Mouse (Mus musculus) A20 (cell line): Measurements from ENCODE around the gene Krtap28-13.

Experiments used
- DNase-seq: peaks from one replicate; pipeline ENCODE4 v3.0.0-alpha.2; 2011; ENCODE audit warnings: low read depth, low spot score

The Krtap28-13 gene

DNA sequence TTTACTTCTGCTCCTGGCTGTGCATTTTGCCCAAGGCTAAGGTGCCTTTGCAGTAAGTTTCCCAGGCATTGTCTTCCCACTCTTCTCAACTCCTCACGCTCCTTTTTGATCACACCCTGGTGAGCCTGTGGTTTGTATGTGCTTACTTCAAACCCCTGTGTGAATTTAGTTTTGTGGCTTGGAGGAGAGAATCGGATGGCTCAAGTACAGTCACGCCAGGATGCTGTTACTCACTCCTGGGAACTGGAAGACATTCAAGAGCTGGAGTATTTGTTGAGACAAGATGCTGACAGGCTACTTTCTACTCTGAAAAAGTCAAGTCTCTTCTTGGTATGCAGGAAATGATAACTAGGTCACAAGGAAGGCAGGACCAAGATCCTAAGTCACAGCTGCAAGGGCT is 30.5 kb downstream of the Krtap28-13 start:
- no peak for DNase-seq

GRCm38 (mm10) chr1:83096935-83097334 is 36.2 kb downstream of the Krtap28-13 start:
- no peak for DNase-seq

DNA sequence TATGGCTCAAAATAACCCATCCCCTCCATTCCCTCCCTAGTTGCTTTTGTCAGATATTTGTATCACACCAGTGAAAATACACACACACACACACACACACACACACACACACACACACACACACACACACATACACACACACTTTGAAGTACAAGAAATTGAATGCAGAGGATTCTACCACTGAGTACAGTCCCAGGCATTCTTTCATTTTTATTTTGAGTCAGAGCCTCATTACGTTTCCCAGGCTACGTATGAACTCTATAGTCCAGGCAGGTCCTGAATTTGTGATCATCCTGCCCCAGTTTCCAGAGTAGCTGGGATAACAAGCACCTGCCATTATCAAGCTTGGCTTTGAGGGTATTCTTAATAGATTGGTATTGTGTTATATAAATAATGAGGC is 38.4 kb downstream of the Krtap28-13 start:
- DNase-seq: no peak

GRCm38 (mm10) chr1:83099580-83100137 is 38.9 kb downstream of the Krtap28-13 start:
- DNase-seq: no peak

GRCm38 (mm10) chr1:83101891-83102290 is 41.2 kb downstream of the Krtap28-13 start:
- DNase-seq: no peak

- no peak for DNase-seq
These were observed 44.7 kb downstream of the Krtap28-13 start for GRCm38 (mm10) chr1:83105464-83105863.

DNA sequence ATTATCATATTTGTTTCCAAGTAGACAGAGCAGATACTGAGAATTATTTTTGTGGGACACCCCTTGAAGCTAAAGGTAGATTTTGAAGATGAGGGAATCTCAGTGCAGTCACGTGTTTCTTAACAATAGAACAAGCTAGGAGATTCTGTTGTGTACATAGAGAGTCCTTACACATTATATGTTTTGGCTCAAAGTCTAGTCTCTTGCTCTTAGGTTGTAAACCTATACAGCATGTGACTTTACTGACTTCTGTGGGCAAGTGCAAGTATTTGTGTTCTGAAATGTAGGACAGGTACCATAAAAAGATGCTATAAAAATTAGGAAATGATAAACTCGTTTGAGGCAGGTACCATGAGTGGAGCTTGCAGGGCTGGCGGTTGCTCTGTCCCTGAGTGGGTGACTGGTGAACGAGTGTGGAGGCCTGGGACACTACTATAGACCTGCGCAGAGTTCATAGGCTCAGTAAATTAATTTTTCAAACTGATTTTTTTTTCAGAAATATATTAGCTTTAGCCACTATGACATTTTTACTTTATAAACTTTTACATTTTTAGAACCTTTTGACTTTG is 46.8 kb downstream of the Krtap28-13 start:
- DNase-seq: no peak

DNA sequence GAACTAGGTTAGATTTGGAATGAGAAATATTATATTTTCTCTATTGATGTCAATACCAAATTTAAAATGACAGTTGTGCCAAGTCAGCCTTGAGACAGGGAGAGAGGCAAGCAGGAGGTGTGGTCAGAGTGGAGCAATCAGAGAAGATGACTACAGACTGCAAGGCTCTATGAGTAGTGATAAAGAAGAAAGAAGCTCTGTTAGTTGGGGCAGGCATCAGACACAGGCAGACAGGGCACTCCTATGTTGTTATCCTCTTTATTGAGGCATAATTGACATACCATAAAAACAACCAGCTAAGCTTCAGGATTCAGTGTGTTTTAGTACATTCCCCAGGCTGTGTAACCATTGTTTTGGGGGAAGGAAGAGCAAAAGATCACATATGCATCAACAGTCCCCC is 50.3 kb downstream of the Krtap28-13 start:
- no peak for DNase-seq
